Mouse (Mus musculus) liver, adult 2 months (tissue): ENCODE data around the gene Fcer1g. TPM values are rescaled to one million over a fixed set of nuclear protein-coding genes. Genes with fewer than 3 reads are reported as not detected.

Source experiments
- DNase-seq: peaks from one replicate; pipeline ENCODE4 v3.0.0-alpha.2; 2011; ENCODE audit warnings: low read depth, low spot score; ENCODE audit errors: extremely low read depth
- H3K27ac ChIP-seq: fragments of 200-500 bp; replicated peaks from 2 replicates; pipeline ENCODE4 v1.5.1; 2012; ENCODE audit warnings: low read depth, mild to moderate bottlenecking, control low read depth, inconsistent platforms, low read length; ENCODE audit not compliant: insufficient read depth
- H3K27me3 ChIP-seq: fragments of 200-500 bp; 2 replicates; pipeline ENCODE4 v1.6.1; 2012; ENCODE audit warnings: mild to moderate bottlenecking, moderate library complexity, low read length, inconsistent platforms; ENCODE audit not compliant: control insufficient read depth, insufficient read depth
- H3K36me3 ChIP-seq: fragments of 200-500 bp; 2 replicates; pipeline ENCODE4 v1.6.1; 2012; ENCODE audit warnings: low read length, inconsistent platforms; ENCODE audit not compliant: control insufficient read depth, insufficient read depth
- H3K4me1 ChIP-seq: fragments of 200-500 bp; 2 replicates; pipeline ENCODE4 v1.6.1; 2011; ENCODE audit warnings: low read length; ENCODE audit not compliant: control insufficient read depth, insufficient read depth
- H3K4me3 ChIP-seq: fragments of 200-500 bp; 2 replicates; pipeline ENCODE4 v1.5.1; 2011; ENCODE audit warnings: low read depth, mild to moderate bottlenecking, control low read depth, low read length, moderate library complexity; ENCODE audit not compliant: insufficient read depth
- H3K79me2 ChIP-seq: fragments of 200-500 bp; 2 replicates; pipeline ENCODE4 v1.6.1; 2012; ENCODE audit warnings: inconsistent platforms, mild to moderate bottlenecking, low read length, moderate library complexity; ENCODE audit not compliant: control insufficient read depth, insufficient read depth
- H3K9ac ChIP-seq: fragments of 200-500 bp; 2 replicates; pipeline ENCODE4 v1.6.1; 2012; ENCODE audit warnings: low read depth, mild to moderate bottlenecking, control low read depth, inconsistent platforms, low read length
- CTCF ChIP-seq: fragments of 200-500 bp; IDR thresholded peaks from 2 replicates; pipeline ENCODE4 v1.5.1; 2011; ENCODE audit warnings: low read depth, low read length, control low read depth
- POLR2A ChIP-seq: fragments of 200-500 bp; IDR thresholded peaks from 2 replicates; pipeline ENCODE4 v1.6.1; 2011; ENCODE audit warnings: low read length, control low read depth; ENCODE audit not compliant: insufficient read depth; ENCODE audit errors: extremely low read depth
- WGBS: fragments of 180-500 bp; shearing (Covaris S2); methylation state at CpG from one replicate; pipeline ENCODE4 v1.1.7; 2018; 5-methylcytosine and 5-hydroxymethylcytosine counted together
- polyA plus RNA-seq: library from polyadenylated mRNA; depleted of rRNA; stranded (reverse); fragments of >200 nt; gene quantifications from 2 replicates; pipeline ENCODE4 v1.2.3, GENCODE M21; 2012
- total RNA-seq: library from RNA; depleted of rRNA; stranded (reverse); fragments of >200 nt; gene quantifications from 2 replicates; pipeline ENCODE4 v1.2.3, GENCODE M21; 2014

Fcer1g gene
- total and polyA plus RNA-seq, 2 experiments: 6.4 to 50.7 TPM

GRCm38 (mm10) chr1:171199532-171199931 is 34.6 kb downstream of the Fcer1g start:
- TF ChIP-seq CTCF (no peak), POLR2A (no peak)
- Histone ChIP-seq H3K4me1 (peaks cover 6% of the 10 kb centered on the region), H3K27me3 (no peaks in the 10 kb centered on the region), H3K36me3 (no peaks in the 10 kb centered on the region), H3K79me2 (0 out of 2 replicates have a peak, but pooled peaks cover 2% of the 10 kb centered on the region), H3K4me3 (no peak overlapping the region), H3K9ac (no peak overlapping the region), H3K27ac (no peak overlapping the region)
- 71% methylated on average over 1 of the region's 1 CpGs for WGBS
- DNase-seq: no peak

DNA sequence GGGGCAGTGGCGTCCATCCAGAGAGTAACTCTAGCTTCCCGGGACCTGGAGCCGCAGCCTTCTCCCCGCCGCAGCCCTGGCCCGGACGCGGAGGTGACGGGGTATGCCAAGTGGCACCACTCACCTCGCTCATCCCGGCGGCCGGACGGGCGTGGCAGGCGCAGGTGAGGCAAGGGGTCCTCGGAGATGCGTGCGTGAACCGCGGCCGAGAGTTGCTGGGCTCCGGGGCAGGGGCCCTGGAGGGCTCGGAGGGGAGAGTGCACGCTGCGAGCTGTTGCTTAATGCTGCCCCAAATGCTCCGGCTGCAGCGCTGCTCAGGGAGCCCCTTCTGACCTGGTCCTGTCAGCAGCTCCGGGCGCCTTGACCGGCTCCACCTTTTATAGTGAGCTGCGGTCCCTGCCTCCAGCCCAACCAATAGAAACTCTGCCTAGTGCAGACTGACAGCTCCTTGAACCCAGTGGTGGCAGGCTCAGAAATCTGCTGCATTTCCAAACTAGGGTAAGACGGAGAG is 38.2 kb downstream of the Fcer1g start, which contains the start of gene Pcp4l1:
Pcp4l1 (minus strand) TSS at position 382 of the 511 bp plus-strand sequence.
- peak; percentile 48 for DNase-seq
- H3K79me2 ChIP-seq: 0 out of 2 replicates have a peak, but pooled peaks cover 2% of the 10 kb centered on the region
- no peaks in the 10 kb centered on the region for H3K27me3 ChIP-seq
- WGBS: under 1% methylated on average over 33 of the region's 33 CpGs
- no peak within 1 kb of the TSS for H3K27ac ChIP-seq
- H3K4me3 ChIP-seq: peak within 1 kb of the TSS; percentile 59
- TF ChIP-seq CTCF (no peak), POLR2A (no peak)
- no peaks in the 10 kb centered on the region for H3K36me3 ChIP-seq
- H3K4me1 ChIP-seq: peaks cover 2% of the 10 kb centered on the region; the same call in 1 of the 2 replicates
- H3K9ac ChIP-seq: peak within 1 kb of the TSS; percentile 64

DNA sequence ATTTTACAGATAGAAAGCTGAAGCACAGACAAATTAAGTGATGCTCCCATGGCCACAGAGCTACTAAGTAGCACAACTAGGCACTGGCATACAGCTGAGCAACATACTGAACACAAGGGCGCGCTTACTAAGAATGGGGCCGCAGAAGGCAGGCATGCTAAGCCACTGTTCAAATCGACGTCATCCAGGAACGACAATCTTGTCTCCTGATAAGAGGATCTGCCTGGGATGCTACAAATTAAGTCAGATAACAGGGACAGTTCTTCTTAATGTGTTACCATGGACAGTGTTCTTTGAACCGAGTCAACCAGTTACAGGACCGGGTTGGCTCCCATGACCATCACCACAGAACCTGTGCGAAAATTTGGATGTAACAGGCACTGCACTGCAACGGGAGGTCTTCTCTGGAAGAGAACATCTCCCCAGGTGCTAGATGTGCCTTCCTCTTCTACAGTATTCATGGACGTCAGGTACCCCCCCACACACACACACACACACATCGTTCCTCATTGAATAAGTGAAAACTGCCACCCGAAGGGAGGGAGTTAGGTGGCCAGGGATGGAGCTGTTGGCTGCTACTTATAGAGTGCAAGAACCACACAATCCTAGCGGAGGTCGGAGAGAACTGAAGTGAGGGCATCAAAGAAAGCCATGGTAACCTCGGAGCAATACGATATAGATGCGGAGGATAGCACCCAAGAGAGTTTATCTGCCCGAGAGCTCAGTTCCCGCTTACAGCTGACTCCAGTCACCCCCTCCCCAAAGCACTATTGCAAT is 38.9 kb downstream of the Fcer1g start:
- Histone ChIP-seq H3K27ac (no peak overlapping the region), H3K79me2 (peaks cover 2% of the 10 kb centered on the region; the same call in 1 of the 2 replicates), H3K4me1 (peaks cover 2% of the 10 kb centered on the region; the same call in 1 of the 2 replicates), H3K27me3 (no peaks in the 10 kb centered on the region), H3K4me3 (peak overlapping the region; percentile 59; the same call in 1 of the 2 replicates), H3K36me3 (no peaks in the 10 kb centered on the region), H3K9ac (peak overlapping the region; percentile 64; the same call in 1 of the 2 replicates)
- DNase-seq: no peak
- 26% methylated on average over 20 of the region's 20 CpGs for WGBS
- TF ChIP-seq CTCF (no peak), POLR2A (no peak)

GRCm38 (mm10) chr1:171193911-171194830 is 40.0 kb downstream of the Fcer1g start:
- Histone ChIP-seq H3K27ac (no peak overlapping the region), H3K9ac (no peak overlapping the region), H3K4me1 (peaks cover 2% of the 10 kb centered on the region; the same call in 1 of the 2 replicates), H3K4me3 (no peak overlapping the region), H3K36me3 (no peaks in the 10 kb centered on the region), H3K27me3 (no peaks in the 10 kb centered on the region), H3K79me2 (peaks cover 2% of the 10 kb centered on the region; the same call in 1 of the 2 replicates)
- no peak for DNase-seq
- 74% methylated on average over 11 of the region's 11 CpGs for WGBS
- TF ChIP-seq POLR2A: no peak
- TF ChIP-seq CTCF: no peak

GRCm38 (mm10) chr1:171193093-171193840 is 40.9 kb downstream of the Fcer1g start:
- TF ChIP-seq POLR2A: no peak
- TF ChIP-seq CTCF: no peak
- Histone ChIP-seq H3K9ac (no peak overlapping the region), H3K4me3 (no peak overlapping the region), H3K79me2 (peaks cover 2% of the 10 kb centered on the region; the same call in 1 of the 2 replicates), H3K27ac (no peak overlapping the region), H3K27me3 (no peaks in the 10 kb centered on the region), H3K4me1 (peaks cover 2% of the 10 kb centered on the region; the same call in 1 of the 2 replicates), H3K36me3 (no peaks in the 10 kb centered on the region)
- WGBS: 61% methylated on average over 18 of the region's 18 CpGs
- DNase-seq: no peak
